Mouse (Mus musculus) 3134 (cell line): Measurements from ENCODE around the gene Abcg1.

ENCODE experiments used
- DNase-seq: peaks from one replicate; pipeline ENCODE4 v3.0.0-alpha.2; 2011; ENCODE audit warnings: low spot score; ENCODE audit not compliant: insufficient read length; ENCODE audit errors: extremely low read depth

The Abcg1 gene

GRCm38 (mm10) chr17:31077561-31077960 is 20.1 kb downstream of the Abcg1 start:
- no peak for DNase-seq

- no peak for DNase-seq
Measured at GRCm38 (mm10) chr17:31078581-31078980, 21.1 kb downstream of the Abcg1 start.

GRCm38 (mm10) chr17:31079078-31079840 is 21.8 kb downstream of the Abcg1 start:
- DNase-seq, result no peak

- DNase-seq, result no peak
Measured at GRCm38 (mm10) chr17:31082296-31083078, 25.0 kb downstream of the Abcg1 start.

- DNase-seq, result no peak
Measured at GRCm38 (mm10) chr17:31085519-31085918, 28.0 kb downstream of the Abcg1 start.

GRCm38 (mm10) chr17:31086196-31086595 is 28.7 kb downstream of the Abcg1 start:
- no peak for DNase-seq

- DNase-seq, result no peak
Measured at GRCm38 (mm10) chr17:31088711-31089110, 31.2 kb downstream of the Abcg1 start.

GRCm38 (mm10) chr17:31089848-31090247 is 32.4 kb downstream of the Abcg1 start:
- no peak for DNase-seq

GRCm38 (mm10) chr17:31091023-31091735 is 33.7 kb downstream of the Abcg1 start:
- no peak for DNase-seq

- DNase-seq, result no peak
Measured at GRCm38 (mm10) chr17:31094781-31095180, 37.3 kb downstream of the Abcg1 start.

- DNase-seq, result no peak
Measured at GRCm38 (mm10) chr17:31095570-31095969, 38.1 kb downstream of the Abcg1 start.

GRCm38 (mm10) chr17:31096893-31097292 is 39.4 kb downstream of the Abcg1 start:
- DNase-seq, result no peak

GRCm38 (mm10) chr17:31098788-31099187 is 41.3 kb downstream of the Abcg1 start:
- DNase-seq, result no peak

- DNase-seq, result no peak
Measured at GRCm38 (mm10) chr17:31103007-31103570, 45.6 kb downstream of the Abcg1 start.

- DNase-seq, result no peak
Measured at GRCm38 (mm10) chr17:31103823-31104222, 46.3 kb downstream of the Abcg1 start.

GRCm38 (mm10) chr17:31108388-31108787 is 50.9 kb downstream of the Abcg1 start:
- DNase-seq, result peak; percentile 50

GRCm38 (mm10) chr17:31113191-31113856 is 55.8 kb downstream of the Abcg1 start:
- no peak for DNase-seq

- DNase-seq, result no peak
Measured at GRCm38 (mm10) chr17:31116063-31116462, 58.6 kb downstream of the Abcg1 start.

- no peak for DNase-seq
Measured at GRCm38 (mm10) chr17:31117946-31118345, 60.5 kb downstream of the Abcg1 start.

GRCm38 (mm10) chr17:31119429-31119828 is 62.0 kb downstream of the Abcg1 start:
- DNase-seq, result no peak
